Mouse (Mus musculus) layer of hippocampus, postnatal 36 days (tissue): ENCODE data around the gene Cipc. TPM values are rescaled to one million over a fixed set of nuclear protein-coding genes. Genes with fewer than 3 reads are reported as not detected.

Source experiments
- DNase-seq, 2 experiments: peaks; one replicate each; pipeline ENCODE4 v3.0.0; 2022
- total RNA-seq, 2 experiments: library from RNA; stranded (reverse); gene quantifications; 2 replicates each; pipeline ENCODE4 v1.2.3; 2021

Cipc gene
- total RNA-seq, 2 experiments from 2014 or later = 66.6 to 72.9 TPM

DNA sequence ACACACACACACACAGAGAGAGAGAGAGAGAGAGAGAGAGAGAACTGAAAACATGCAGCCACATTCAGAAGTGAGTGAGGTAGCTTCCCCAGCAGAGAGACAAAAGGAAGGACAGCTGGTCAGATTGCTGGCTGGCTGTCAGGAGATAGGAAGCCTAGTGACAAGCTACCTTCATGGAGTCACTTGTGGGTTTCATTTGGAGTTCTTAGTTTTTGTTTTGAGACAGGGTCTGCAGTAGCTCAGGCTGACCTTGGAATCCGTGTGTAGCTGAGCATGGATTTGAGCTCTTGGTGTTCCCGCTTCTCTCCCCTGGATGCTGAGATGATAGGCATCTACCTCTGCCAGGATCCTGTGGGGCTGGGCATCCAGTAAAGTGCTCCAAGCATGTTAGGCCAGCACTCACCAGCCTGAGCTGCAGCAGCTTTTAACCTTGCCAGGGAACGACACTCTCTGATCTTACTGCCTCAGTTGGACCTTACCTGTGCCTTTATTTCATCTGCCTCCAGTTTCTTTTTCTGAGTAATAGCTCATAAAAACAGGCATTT is 14.0 kb downstream of the Cipc start:
- no peak for DNase-seq

DNA sequence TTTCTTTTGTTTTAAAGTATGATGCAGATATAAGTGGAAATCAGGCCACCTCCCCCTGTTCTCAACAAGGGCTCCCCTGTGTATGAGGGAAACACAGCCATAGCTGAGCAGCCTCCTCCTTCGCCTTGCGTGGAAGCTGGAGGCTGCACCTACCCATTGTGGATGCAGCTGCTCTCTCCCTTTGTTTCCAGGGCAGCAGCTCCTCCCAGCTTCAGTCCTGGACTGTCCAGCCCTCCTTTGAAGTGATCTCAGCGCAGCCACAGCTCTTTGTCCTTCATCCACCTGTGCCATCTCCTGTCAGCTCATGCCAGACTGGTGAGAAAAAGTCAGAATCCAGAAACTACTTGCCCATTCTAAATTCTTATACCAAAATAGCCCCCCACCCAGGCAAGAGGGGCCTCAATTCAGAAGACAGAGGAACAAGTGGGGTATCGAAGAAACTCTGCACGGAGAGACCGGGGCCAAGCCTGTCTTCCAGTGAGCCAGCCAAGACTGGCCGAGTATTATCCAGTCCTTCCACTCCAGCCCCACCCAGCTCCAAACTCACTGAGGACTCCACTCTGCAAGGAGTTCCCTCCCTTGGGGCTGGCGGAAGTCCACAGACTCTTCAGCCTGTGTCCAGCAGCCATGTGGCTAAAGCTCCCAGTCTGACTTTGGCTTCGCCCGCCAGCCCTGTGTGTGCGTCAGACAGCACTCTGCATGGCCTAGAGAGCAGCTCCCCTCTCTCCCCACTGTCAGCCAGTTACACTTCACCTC is 14.9 kb downstream of the Cipc start:
- no peak for DNase-seq

DNA sequence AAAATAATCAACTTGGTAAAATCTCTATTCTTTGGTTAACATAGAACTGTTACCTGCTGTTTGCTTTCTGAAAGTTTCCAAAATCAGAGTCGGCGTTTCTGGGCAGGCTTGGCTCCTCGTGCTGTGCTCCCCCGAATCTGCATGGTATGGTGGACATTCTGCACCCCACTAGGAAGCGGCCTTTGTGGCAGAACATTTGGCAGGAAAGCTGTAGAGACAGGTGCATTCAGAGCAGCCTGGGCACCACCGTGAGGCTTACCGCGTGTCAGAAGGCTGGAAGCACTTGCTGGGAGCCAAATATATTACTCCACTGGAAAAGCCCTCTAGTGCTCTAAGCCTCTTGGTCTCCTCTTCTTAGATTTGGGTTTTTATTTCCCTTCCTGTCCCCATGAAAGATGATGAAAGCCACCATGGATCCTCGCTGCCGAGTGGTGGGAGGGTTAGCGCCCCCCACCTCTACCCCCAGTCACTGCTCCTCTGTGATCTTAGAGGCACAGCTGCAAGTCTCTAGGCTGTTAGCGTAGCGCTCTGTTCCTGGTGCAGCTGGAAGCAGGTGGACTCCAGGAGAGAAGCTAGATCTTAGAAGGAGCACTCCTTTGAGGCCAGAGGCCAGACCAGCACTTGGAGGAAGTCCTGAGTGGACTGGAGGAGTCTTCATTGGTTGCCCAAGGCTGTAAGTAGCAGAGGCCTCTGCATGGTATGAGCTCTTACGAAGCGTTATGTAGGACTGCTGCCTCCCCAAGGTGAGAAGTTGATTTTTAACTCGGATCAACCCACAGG is 17.6 kb downstream of the Cipc start:
- no peak for DNase-seq

DNA sequence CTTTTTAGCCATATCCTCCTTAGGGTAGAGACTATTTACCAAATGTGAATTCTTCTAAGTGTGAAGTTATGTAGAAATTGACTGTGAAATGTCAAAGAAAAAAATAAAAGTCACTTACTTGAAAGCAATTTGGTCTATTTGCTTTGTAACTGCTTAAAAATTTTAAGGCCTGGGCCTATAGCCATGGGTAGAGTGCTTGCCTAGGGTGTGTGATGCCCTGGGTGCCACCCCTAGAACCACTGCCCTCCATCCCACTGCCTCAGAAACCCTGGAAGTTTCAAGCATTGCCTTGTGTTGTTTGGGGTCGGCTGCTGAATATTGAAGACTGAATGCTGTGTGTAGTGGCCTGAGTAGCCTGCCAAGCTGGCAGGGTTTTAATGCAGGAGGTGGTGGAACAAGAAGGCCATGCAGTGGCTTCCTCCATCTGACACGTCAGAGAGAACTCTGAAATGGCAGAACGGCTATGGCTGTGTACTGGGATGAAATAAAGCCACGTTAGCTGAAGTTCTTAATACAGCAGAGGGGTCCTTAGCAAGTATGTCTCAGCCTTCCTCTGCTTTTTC is 18.5 kb downstream of the Cipc start:
- DNase-seq = no peak

DNA sequence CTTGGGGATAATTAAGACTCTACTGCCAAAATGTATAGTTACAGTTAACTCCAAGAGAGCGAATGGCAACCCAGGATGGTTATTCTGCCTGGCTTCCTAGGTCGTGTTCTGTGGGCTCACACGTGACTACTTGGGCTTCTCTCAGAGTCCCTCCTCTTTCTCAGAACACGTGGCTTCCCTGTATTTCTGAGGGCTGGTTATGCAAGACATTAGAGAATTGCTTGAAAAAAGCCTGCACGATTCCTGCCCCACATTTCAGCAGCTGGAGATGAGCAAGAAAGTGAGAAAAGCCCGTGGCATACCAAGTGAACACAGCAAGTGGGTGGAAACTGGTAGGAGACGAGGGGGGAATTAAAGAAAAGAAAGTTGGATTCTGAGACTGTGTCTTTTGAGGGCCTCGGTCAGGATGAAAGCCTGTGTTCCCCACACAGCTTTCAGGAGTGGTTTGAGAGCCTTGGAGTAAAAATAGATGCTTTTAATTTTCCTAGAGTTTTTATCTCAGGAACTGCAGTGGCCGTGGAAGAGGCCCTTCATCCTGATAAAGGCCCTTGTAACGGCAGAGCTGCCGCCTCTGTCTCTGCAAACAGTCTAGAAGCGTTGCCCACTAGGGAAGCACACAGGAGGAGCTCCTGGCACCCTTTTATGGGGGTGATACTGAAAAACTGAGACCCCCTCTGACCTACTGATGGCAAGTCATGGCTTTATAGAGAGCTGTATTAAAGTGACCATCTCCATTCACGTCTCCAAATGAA is 21.8 kb downstream of the Cipc start:
- peak in 1 of 2 experiments; percentile 35 for DNase-seq

DNA sequence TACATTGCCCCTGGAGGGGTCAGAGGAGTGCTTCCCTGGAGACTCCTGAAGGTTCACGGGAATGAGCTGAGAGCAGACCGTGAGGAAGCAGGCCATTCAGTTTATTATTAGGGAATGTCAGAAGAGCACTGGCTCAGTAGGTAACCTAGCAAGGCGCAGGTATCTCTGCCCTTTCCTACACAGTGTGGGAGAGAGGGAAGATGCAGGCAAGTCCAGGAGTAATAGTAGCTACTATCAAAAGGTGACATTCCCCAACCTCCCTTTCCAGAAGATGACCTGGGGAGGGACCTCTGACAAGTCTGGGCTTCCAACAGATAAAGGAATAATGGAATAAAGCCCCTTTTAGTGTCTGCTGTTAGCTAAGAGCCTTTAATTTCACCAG is 22.4 kb downstream of the Cipc start:
- DNase-seq = no peak

DNA sequence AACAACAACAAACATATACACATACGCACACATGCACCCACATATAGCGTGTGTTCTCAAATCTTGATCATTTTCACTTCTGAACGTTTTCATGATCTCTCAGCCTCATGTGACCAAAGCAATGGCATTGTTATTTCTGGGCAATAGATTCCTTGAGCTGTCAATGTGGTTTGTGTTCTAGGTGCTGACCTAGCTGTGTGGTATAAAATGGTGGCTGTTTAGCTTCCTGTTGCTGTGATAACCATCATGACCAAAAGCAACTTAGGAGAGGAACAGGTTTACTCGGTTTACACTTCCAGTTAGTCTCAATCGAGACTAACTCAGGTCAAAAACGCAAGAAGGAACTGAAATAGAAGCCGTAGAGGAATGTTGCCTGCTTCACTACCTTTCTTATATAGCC is 24.2 kb downstream of the Cipc start:
- DNase-seq = no peak

- DNase-seq = peak in 1 of 2 experiments; percentile 48
Measured at GRCm38 (mm10) chr12:86973216-86973615, 26.4 kb downstream of the Cipc start.

DNA sequence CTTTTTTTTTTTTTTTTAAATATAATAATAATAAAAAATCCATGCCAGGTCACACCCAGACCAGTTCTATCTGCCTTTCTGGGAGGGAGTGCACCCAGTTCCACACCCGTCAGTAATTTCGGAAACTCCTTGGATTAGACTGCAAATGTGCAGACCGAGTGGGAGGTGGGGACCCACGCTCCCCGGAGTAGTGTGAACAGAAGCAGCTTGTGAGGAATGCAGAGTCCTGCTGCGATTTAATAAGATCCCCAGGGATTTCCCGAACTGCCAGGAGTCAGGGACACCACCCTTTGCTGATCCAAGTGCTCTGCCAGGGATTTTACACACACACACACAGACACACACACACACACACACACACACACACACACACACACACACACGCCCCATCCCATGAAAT is 26.9 kb downstream of the Cipc start:
- DNase-seq = no peak

DNA sequence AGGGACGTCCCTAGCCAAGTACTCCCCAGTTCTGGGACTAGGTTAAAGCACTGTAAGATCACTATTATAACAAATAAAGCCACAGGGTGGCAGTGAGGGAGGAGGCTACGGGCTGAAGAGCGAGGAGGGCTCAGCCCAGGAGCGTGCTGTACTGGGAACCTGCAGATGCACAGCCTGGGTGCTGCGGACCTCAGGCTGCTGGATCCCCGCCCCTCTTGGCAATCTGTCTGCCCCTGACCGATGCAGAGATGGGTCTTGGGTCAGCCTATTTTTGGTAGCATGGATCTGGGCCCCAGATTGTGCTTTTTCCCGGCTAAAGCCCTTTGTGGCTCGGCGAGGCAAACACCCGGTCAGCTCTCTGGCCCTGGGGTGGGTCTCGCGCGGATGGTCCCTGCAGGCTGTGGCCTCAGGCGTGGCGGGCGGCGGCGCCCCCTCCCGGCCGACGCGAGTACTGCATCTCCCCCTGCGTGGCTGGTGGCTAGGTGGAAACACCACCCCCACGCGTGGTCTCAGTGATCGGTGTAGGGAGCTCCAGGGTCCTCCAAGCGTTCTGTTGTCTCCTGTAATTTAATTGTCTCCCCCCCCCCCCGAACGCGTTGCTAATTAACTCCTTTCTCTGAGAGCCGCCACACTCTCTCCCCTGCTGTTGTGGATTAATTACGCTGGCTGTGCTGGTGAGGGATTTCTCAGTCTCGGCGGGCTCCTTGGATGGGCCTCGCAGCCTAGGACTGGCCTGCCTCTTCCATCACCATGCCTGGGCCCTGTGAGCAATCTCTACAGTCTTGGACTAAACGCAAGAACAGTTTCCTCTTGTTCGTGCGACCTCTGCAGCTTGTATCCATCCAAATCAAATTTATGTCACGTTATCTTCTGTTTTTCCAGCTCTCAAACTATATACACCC is 27.8 kb downstream of the Cipc start:
- DNase-seq = peak; percentile 68 to 69

DNA sequence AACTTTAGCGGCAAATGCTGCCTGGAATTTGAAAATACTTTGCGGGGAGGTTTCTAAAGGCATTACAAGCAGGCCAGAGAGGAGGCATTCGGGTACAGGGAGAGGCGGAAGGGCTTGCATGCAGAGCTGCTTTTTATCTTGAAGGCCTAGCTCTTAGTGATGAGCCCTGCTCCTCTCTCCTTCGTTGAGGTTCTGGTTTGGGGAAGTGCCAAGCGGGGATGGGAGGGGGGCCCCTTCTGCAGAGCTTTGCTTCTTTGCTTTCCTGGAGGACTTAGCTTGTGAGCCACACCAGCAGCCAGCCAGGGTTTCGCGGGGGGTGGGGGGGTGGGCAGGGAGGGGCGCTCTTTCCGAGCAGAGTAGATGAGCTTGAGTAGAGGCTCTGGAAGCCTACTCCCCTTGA is 28.9 kb downstream of the Cipc start:
- DNase-seq = no peak

GRCm38 (mm10) chr12:86976511-86977168 is 29.8 kb downstream of the Cipc start:
- no peak for DNase-seq

GRCm38 (mm10) chr12:86977833-86978232 is 31.0 kb downstream of the Cipc start:
- DNase-seq = peak; percentile 60 to 71

GRCm38 (mm10) chr12:86981180-86981579 is 34.3 kb downstream of the Cipc start:
- no peak for DNase-seq

GRCm38 (mm10) chr12:86983470-86984193 is 36.8 kb downstream of the Cipc start:
- DNase-seq = peak; percentile 52 to 60

- no peak for DNase-seq
Measured at GRCm38 (mm10) chr12:86984194-86984555, 37.3 kb downstream of the Cipc start.

GRCm38 (mm10) chr12:86986562-86986961 is 39.7 kb downstream of the Cipc start:
- no peak for DNase-seq

DNA sequence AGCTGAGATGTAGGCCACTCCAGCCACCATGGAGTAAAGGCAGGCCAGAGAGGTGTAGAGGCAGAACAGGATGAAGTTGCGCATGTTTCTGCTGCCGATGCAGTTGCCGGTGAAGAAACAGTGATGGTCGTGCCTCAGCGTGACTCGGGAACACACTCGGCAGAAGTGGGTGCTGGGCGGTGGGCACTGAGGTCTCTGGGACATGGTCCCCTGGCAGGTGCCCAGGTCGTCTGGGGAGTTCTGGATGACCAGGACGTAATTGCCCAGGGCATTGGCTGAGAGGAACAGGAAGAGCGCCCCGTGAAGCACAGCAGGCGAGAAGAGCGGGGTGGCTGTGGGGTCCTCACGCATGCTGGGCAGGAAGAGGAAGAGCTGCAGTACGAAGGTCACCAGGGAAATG is 41.4 kb downstream of the Cipc start:
- DNase-seq = no peak

DNA sequence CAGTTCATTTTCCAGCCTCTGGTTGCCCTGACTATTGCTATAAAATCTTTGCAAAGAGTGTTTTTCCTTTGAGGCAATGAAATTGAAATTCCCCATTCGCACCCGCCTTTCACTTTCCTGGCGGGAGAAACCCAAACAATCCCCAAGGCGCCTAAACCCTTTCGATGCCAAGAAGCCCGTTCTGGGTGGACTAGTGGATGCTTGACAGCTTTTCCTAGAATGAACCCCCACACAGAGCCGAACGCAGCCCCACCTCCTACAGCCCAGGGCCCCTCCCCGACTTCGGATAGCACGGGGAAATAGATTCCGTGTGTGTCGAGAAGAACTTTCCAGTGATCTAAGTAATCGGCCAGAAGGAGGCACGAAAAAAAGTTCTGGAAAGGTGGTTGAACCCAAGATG is 42.5 kb downstream of the Cipc start:
- DNase-seq = no peak
